Mouse (Mus musculus) right cerebral cortex, postnatal 14 days (tissue): Measurements from ENCODE around the gene Kcng3.

ENCODE experiments used
- DNase-seq: peaks from one replicate; pipeline ENCODE4 v3.0.0; 2022

Gene Kcng3

DNA sequence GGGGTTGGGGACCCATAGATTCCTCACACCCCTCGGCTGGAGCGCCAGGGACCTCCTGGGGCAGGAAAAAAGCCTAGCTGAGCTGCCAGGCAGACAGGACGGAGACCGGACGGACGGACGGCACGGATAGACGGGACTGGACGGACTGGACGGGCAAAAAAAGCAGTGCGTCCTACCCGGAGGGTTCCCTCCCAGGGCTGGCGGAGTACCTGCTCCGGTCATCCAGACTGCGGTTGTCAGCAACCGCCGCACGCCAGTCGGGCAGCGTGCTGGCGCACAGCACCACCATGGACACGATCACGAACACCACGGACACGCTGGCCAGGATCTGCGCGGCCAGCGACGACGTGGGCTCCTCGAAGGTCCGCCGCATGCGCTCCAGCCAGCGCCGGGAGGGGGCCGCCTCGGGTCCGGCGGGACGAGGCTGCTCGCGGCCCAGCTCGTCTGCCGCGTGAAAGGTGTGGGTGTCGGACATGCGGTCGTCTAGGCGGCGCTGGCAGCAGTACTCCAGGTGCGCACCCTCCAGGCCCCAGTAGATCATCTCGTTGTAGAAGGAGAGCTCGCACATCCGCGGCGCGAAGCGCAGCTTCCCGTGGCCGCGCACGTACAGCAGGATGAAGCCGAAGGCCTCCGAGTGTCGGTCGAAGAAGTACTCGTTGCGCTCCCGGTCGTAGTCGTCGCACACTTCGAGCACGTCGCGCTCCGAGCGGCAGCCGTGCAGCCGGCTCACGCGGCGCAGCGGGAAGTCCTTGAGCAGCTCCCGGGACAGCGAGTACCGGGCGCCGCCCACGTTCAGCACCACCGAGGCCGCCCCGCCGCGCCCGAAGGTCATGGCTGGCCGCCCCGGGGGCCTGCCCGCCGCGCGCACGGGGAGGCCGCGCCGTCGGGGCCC lies 662 bp downstream of the Kcng3 start:
- DNase-seq: peak; percentile 50

DNA sequence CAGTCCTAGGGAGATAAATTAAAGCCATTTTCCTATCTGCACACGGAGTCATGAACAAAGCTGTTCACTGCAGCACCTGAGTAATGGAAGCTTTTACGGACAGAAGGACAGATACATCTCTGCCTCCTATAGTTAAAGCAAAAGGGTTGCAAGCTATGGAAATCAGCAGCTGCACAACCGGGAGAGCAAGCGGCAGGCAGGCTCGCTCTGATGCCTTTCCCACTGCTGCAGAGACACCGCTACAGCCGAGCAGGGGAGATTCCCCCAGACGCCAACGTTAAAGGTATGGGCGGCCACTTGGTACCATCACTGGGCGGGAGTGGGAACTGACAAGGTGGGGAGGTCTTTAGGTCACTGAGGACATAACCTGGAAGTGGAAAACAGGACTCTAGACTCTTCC lies 17.8 kb downstream of the Kcng3 start:
- DNase-seq: no peak

DNA sequence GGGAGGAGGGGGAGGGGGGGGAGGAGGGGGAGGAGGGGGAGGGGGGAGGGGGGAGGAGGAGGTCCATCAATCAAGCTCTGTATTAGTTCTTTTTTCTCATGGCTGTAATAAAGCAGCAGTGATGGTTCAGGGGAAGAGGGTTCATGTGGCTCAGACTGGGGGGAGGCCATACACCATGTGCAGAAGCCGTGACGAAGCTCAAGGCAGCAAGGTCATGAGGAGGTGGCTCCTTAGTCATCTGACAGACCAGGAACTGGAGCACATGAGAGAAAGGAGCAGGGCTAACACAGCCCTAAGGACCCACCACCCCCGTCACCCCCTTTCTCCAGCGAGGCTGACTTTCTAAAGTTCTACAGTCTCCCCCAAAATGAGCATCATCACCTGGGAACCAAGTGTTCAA lies 22.2 kb downstream of the Kcng3 start:
- DNase-seq: no peak

DNA sequence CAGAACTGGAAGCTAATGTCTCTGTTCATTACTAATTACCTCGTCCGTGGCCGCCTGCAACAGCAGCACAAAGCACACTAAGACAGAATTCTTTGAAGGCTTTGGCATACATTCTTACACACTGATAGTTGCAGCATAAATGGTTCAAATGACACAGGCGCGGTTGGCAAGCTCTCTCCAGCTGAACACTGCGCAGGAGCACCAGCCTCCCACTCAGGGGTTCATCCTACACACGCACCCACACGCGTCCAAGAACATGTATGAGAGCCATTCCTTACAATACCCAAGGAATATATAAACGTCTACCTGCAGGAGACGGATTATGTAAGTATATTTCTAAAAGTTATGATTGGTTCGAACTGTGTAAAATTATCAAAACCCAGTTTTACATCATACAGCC lies 30.7 kb downstream of the Kcng3 start:
- no peak for DNase-seq

DNA sequence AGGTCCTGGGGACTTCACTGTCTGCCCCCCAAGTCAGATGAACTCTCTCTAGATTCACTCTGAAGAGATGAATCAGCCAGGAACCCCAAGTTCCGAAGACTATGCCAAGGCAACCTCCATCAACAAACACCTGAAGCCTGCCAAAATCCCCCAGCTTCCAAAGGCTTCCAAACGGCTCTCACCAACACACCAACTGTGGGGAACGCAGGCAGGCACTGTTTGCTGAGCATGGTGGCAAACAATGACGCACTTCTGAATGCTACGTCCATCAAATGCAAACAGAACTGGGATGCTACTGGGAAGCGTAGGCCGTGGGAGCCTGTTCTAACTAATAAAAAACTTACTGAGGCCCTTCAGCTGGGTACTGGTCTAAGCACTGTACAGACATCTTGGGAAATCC lies 35.7 kb downstream of the Kcng3 start:
- DNase-seq: no peak

DNA sequence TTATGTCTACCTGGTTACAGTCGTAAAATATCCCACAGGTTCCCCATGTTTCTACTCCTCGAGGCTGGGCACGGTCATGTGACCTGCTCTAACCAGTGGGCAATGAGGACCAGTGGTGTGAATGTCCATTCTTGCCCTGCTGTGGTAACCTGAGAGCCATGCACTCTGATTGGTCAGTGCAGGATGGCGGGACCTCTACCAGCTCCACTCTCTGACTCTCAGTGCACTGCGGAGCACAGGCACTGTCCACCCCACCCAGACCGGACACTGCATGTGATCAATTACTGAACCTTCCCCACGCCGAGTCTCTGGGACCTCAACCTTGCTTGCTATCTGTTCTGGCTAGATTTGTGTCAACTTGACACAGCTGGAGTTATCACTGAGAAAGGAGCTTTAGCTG lies 37.2 kb downstream of the Kcng3 start:
- DNase-seq: no peak

DNA sequence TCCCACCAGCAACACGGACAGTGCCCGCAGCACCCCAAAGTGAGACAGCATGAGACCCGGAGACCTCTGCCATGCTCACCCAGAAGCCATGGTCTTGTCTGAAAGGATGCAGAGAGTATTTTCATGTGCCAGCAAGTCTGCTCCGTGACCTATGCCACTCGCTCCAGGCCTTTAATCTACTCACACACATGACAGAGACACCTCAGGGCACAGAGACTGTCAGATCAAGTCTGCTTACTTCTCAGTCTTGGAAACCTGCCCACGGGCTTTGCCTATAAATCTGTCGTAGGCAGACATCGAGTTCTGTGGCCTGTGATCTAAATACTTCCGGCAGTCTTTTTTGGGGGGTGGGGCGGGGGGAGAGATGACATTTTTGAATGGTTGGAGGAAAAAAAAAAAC lies 38.3 kb downstream of the Kcng3 start:
- no peak for DNase-seq

DNA sequence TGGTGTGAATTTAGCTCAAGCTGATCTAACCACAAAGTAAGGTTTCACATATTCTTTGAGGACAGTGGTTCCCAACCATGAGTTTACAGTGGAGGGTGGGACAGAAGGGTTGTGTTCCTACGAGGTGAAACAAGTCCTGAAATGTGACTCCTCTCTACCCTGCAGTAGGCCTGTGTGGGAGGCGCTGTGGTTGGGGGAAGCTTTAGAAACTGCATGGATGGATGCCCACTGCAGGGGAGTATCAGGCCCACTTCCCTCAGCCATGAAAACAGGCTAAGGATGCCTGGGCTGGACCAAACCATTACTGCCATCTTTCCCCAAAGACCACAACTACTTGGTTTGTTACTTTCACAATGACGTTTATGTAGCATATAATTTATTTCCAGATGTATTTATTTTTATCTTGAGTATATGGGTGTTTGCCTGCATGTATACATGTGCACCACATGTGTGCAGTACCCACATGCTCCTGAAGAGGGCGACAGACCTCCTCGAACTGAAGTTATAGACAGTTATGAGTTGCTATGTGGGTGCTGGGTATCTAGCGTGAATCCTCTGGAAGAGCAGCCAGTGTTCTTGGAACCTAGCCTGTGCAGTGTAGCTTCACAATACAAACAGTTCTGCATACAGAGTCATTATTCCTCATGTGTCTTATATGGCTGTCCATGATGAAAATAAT lies 42.9 kb downstream of the Kcng3 start:
- DNase-seq: no peak

DNA sequence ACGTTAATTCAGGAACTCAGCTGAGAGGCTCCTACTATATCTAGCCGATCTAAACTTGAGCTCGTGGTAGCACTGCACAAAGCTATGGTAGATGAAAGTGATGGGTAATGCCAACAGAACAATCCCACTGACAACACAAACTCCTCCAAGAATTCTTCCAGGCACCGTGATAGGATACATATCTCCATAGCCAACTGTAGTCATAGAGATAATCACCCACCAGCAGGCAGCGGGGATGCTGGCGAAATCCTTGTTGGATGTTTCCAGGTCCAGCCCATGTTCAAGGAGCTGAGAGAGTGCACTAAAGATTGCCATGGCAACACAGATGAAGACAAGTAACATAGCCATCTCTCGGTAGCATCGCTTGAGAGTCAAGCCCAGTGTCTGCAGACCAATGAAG lies 44.0 kb downstream of the Kcng3 start:
- peak; percentile 28 for DNase-seq

DNA sequence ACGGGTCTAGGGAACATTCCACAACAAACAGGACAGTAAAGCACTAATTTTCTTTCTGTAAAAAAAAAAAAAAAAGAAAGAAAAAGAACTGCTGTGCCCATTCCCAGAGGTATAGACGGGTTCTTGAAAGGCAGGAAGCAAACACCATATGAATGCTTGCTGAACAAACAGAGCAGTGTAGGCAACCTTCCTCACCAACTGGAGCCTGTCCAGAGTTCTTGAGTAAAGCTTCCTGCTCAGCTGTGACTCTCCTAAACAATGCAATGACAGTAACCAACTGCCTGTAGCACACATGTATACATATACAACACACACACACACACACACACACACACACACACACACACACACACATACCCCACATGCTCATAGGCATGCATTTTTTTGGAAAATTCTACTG lies 49.1 kb downstream of the Kcng3 start:
- DNase-seq: no peak

DNA sequence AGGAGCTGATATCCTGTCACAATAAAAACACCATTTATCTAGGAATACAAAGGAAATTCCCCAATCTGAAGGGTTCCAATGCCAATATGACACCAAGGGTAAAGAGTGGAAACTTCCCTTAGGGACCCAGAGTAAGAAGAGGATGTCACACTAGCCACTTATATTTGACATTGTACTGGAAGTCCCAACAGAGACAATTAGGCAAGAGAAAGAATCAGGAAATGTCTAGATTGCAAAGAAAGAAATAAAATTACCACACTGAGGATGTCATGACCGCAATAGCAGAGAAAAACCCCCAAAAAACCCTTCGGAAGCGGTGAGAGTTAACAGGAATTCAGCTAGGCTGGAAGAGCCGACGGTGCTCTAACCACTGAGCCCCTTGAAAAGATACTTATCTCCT lies 51.0 kb downstream of the Kcng3 start:
- no peak for DNase-seq

DNA sequence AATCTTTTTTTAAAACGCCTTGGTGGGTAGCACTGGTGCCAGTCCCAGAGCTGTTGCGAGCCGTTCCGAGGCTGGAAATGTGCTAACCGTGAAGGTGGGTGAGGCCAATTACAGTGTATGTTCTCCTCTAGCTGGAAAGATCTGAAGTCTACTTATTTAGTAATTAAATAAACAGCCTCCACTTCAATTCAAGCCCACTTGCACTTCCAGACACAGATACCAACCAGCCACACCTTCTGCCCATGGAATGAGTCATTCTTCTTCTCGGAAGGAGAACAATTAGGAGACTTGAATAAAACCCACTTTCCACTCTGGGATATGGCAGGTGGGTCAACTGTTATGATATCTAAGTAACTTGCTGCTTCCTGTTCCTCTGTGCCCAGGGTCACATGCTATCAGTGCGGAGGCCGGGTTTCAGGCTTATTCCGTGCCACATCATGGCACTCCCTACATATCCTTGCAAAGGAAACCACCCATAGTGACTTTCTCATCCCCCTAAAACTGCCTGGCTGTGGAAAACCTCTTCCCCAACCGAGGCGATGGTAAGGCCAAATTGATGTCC lies 54.8 kb downstream of the Kcng3 start:
- DNase-seq: no peak

DNA sequence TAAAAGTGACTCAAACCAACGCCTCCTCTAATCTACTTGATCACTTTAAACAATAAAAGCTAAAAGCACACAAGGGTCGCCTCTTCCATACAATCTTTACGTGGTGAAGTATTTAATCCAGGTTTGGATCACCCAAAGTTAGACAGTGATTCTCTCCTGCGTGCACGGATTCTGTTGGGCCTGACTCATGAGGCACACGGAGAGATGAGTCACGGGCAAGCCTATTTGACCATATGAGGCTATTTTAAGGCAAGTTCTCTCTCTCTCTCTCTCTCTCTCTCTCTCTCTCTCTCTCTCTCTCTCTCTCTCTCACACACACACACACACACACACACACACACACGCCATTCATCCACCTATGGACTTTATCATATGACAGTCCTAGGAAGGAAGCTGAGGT lies 57.1 kb downstream of the Kcng3 start:
- no peak for DNase-seq

DNA sequence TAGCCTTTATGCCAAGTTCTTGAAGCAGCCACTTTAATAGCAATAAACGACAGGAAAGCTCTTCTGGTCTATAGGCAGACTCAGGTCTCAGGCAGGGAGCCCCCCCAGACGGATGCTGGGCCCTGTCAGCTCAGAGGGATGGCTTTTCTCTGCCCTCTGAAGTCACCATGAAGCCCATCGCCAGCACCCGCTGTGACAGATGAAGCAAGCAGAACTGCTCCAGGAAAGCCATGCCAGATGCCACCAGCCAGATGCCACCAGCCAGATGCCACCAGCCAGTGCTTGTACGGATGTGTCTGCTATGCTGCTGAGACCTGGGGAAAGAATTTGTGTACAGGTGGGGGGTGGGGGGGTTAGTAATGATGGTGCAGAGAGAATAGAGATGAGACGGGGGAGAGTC lies 58.6 kb downstream of the Kcng3 start:
- DNase-seq: no peak

DNA sequence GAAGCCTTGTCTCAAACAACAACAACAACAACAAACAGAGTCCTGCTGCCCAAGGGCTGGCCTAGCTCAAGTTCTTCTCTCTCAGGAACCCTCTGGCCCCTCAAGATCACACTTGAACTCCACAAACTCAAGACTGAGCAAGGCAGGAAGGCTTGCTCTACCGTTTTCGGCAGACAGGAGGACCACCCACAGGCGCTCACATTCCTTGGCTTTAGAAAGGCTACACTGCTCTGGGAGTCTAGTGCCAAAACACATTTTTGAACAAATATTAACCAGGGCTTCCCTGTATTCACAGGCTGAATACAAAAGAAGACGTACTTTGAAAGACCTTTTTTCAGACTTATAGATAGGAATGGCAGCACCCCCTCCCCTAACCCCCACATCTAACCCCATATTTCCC lies 59.3 kb downstream of the Kcng3 start:
- no peak for DNase-seq

DNA sequence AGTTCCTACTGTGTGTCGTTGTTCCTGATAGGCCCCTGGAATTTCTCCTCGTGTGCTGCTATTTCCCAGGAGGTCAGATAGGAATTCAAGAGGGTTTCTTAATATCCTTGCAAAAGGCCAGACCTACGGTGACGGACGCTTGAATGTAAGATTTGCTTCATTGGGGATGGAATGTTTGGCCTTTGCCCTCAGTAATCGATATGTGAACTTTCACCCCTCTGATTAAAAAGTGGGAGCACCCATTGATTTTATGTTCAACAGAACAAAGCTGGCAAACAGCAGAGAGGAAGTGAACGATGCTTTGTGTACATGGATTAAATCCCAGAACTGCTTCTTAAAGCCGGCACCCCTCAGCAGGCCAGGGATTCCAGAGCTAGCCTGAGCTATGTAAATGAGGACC lies 64.3 kb downstream of the Kcng3 start:
- DNase-seq: no peak

DNA sequence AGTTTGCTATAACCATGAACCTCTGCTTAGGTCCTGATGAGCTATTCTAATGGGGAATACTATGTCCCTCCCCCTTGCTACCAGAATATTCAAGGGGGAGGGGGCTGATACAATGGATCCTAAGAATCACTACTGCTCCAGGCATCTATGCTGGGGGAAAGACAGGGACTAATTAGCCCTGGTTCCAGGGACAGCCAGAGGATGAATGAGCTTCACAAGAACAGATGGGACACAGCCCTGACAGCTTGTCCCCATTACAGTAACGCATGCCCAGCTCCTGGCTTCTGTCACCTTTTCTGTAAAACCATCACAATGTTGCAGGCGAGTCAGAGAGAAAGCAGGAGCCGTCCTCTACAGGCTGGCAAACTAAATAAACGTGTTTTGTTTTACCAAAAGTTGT lies 66.2 kb downstream of the Kcng3 start:
- DNase-seq: no peak

DNA sequence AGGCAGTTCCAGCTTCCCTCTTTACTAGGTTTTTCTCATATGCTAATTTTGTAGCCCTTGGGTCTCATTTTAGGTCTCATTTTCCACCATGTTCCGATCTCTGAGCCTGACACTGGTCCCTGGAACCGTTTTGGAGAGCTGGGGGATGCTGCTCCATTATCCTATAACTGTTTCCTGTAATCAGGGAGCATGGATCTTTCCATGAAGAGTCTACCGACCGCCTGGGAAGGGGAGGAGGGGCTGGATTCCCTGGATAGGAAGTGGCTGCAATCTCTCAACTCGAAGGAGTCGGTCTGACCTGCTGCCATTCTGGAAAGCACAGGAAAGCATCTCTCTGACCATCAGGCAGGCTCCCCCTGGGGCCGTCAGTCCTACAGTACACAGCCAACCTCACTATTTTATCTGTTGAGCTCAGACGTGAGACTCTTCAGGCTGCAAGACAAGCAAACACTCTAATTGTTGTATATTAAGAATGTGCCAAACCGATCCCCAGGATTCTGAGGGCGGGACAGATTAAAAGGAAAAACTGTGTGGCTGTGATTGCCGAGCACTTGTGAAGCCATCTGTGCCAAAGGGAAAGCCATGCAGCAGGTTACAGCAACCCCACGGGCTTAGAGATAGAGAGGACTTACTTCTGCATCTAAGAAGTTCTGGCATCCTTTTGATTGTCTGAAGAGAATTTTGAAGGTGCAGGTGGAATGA lies 67.4 kb downstream of the Kcng3 start:
- no peak for DNase-seq

DNA sequence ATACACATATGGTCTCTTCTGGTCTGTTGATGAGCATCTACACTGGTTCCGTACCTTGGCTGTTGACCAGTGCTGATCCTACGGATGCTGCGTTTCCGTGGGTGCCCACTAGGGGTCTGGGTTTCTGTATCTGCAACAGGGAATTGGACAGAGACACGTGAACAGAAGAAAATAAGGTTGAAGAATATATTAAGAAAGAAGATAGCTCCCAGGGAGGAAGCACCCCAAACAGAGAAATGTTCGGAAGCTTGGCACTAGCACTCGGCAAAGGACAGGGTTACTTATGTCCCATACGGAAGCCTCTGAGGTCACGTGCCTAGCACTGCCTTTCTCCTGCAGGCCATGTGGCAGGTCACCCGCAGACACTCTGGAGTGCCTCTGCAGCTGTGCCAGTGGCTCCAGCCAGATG lies 68.0 kb downstream of the Kcng3 start:
- peak; percentile 55 for DNase-seq

DNA sequence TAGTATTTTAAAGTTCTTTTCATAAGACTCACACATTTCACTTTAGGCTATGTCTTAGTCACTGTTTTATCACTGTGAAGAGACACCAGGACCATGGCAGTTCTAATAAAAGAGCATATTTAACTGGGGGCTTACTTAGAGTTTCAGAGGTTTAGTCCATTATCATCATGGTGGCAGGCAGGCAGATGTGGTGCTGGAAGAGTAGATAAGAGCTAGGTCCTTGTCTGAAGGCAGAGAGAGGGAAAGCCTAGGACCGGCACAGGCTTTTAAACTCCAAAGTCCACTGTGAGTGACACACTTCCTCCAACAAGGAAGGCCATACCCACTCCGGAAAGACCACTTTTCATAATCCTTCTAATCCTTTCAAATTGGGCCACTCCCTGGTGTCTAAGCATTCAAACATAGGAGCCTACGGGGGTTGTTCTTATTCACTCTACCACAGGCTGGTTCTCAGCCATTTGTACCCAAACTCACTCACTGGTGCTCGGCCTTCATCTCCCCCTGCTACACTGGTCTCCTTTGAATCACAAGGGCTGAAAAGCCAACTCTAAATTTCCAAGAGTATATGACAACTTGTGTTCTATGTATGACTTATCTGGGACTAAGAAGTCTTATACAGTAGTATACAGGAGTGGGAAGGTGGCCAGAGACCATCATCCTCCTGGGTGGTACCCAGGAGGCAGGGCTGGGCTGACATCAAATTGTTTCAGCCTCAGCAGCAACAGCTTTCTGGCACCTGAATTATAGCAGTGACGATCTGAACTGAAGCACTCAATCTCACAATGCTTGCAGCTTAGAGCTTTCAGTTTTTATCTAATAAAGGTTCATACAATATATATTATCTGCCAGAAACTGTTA lies 69.3 kb downstream of the Kcng3 start:
- no peak for DNase-seq

DNA sequence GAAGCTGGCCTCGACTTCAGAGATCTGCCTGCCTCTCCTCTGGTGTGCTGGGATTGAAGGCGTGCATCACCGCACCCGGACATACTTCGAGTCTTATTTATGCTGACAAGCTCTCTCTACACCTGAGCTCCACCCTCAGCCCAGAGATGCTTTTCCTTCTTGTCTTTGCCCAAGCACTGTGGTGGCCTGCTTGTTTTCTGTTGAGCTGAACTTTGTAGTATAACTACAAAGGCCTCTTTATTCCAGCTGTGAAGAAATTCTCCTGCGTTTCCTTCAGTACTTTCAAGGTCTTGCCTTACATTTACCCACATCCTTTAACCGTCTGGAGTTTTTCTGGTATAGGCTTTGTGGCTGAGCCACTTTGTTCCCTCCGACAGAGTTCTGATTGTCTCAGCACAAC lies 72.6 kb downstream of the Kcng3 start:
- no peak for DNase-seq

DNA sequence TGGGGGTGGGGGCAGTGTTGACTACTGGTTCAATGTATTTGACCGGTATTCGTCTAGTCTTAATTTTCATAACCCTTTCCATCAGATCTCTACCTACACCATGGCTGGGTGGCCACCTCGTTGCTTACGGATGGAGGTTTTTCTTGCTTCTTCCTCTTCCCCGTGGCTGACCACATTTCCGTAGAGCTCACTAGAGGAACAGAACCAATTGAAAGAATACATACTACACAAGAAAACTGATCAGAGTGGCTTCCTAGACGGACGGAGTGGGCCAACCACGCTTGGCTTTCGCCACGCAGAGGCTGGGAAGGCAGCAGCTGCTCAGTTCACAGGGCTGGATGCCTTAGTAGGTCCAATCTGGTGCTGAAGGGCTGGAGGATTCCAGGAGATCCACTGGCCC lies 75.9 kb downstream of the Kcng3 start:
- no peak for DNase-seq

DNA sequence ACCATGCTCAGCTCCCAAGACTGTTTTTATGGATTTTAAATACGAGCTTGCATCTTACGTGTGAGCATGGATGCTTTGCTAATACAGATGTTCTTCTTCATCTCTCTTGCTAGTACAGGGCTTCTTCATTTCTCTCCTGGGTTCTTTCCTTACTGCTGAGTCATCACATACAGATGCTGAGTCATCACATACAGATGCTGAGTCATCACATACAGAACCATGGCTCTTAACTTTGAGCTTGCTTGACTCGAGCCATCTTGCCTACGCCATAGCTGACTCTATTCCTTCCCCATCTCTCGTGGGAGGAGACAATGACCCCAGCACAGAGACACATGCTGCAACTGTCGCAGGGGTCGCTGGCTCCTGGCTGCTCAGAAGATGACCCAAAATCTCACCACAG lies 76.7 kb downstream of the Kcng3 start:
- no peak for DNase-seq
